ENCODE assay signal across 16 mouse cellular contexts in genomic region chr12:26104372-26104771, GRCm38 (mm10).
DNase-seq lines count a peak whose midpoint lies in the region; ATAC-seq lines count a peak whose summit lies in the region.
"Had no signal": no experiment of that assay in that cellular context is flagged by ENCODE, and none has a peak within 500 bp of the region (broad histone marks: within the 10 kb centered on the region; RNA-seq: fewer than 3 reads in every experiment).

No protein-coding gene starts in this region.

- peak; percentile 64 for DNase-seq in cerebellum, adult 11 months
- DNase-seq in cerebellum, adult 18-20 months = peak; percentile 59 to 68
- DNase-seq in cerebellum, adult 9-11 months = peak; percentile 84
- DNase-seq in cerebellum, postnatal 36 days = peak; percentile 49 to 58
- DNase-seq in left cerebral cortex, adult 8-10 months (ENCODE audit: low spot score in 2 of 2) = no peak
- no peak for DNase-seq in heart, postnatal 4 days
- DNase-seq: adrenal gland, adult 8-10 months; adrenal gland, postnatal 36 days; gastrocnemius, postnatal 10 days; heart, adult 2 months; kidney, adult 8-10 months had no signal

- no peak for ATAC-seq in frontal cortex, adult (ENCODE audit: low TSS enrichment)
- ATAC-seq: forebrain, embryonic 15.5 days; hindbrain, embryonic 16.5 days; inflammation-experienced regulatory T-cells, adult 6 months; intestine, postnatal 0 days had no signal

Comparison
In these comparisons a context has a peak if more than half of its experiments do, and no peak if none do; other contexts are left out.
1. DNase-seq: peak in cerebellum, adult 11 months (single experiment), cerebellum, adult 18-20 months (2 of 2), cerebellum, adult 9-11 months (single experiment) and cerebellum, postnatal 36 days (2 of 2); none in left cerebral cortex, adult 8-10 months (0 of 2) and heart, postnatal 4 days (single experiment).